Mouse (Mus musculus) cerebellum, adult 2 months (tissue): ENCODE measurements around the gene Mog.

Experiments
- CTCF ChIP-seq: fragments of 200-500 bp; IDR thresholded peaks from 2 replicates; pipeline ENCODE4 v1.5.1; 2011; ENCODE audit warnings: low read depth, mild to moderate bottlenecking, control low read depth, low read length, moderate library complexity, borderline replicate concordance; ENCODE audit not compliant: insufficient read depth
- POLR2A ChIP-seq: fragments of 200-500 bp; IDR thresholded peaks from 2 replicates; pipeline ENCODE4 v1.6.1; 2011; ENCODE audit warnings: low read length, control low read depth, borderline replicate concordance; ENCODE audit not compliant: insufficient read depth

GRCm38 (mm10) chr17:37008161-37008560 lies 15.0 kb downstream of the Mog start:
- TF ChIP-seq CTCF = no peak
- TF ChIP-seq POLR2A = no peak
